Mouse (Mus musculus): ENCODE measurements around the gene Phox2a. TPM values are rescaled to one million over a fixed set of nuclear protein-coding genes. Genes with fewer than 3 reads are reported as not detected.

Phox2a gene
- not detected for total RNA-seq (2021)

DNA sequence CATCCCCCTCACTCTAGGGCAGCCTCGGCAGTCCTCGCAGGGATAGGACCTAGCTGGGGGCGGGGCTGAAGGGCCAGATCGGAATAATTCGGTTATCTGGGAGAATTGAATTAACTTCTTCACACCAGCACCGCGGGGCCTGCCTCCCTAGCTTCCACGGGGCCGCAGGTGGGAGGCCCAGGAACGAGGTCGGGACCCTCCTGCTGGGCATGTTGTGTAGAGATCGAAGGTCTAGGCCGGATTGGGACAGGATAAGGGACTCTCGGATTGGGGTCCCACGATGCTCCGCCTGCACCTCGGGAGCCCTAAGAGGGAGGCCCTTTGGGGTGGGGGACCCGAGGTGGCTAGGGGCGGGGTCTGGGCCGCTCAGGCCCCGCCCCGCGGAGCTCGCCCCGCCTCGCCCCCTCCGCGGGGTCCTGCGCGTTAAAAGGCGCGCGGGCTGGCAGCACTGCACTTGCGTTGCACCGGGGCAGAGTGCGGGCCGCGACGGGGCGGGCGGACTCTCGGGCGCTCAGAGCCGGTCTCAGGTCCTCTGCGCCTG is at the start of gene Phox2a:
TSS of gene Phox2a (plus strand) at position 453 of the 541 bp plus-strand sequence.
- no peak for DNase-seq (ENCODE audit: low spot score in 2 of 2)
- intact Hi-C loops (cut with DNase I): no loop called here

DNA sequence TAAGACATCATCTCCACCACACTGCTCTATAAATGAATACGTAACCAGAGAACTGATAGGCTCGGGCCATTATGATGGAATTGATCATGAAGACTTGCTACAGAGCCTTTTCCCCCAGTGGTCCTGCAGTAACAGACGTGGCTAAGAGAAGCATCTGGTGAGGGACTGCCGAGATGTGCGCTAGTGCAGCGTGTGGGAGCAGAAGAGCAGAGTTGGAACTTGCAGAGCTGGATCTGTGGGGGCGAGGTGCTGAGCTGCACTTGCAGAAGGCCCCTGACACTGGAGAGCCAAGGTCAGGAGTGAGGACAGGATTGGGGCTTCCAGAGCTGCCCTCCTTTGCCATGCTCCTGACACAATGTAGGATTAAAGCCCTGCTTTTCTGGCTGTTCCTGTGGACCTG is 48.1 kb upstream of the Phox2a start:
- peak; percentile 36 to 43 for DNase-seq (ENCODE audit: low spot score in 2 of 2)
- intact Hi-C loops (cut with DNase I): loop anchor here (5.0 kb wide), 1 partner anchor 103 kb away; no protein-coding TSS in a partner anchor

DNA sequence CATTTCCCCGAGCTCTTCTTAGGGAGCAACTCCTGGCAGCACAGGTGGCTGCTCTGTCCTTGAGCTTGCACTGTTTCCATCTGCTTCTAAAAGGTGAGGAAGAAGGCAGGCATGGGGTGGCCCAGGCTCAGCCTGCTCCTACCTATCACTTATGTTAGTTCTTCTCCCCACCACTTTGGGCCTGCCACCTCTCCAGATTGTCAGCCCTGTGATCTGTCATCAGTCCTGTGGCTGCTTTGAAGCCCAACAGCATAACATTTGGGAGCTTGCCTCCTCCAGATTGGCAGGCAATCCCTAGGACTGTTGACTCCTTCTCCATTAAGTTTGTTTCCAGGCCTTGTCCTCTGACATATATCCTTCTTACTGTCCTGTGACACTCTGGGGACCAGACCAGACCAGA is 46.5 kb upstream of the Phox2a start:
- no peak for DNase-seq (ENCODE audit: low spot score in 2 of 2)
- intact Hi-C loops (cut with DNase I): loop anchor here (5.0 kb wide), 1 partner anchor 104 kb away; no protein-coding TSS in a partner anchor

DNA sequence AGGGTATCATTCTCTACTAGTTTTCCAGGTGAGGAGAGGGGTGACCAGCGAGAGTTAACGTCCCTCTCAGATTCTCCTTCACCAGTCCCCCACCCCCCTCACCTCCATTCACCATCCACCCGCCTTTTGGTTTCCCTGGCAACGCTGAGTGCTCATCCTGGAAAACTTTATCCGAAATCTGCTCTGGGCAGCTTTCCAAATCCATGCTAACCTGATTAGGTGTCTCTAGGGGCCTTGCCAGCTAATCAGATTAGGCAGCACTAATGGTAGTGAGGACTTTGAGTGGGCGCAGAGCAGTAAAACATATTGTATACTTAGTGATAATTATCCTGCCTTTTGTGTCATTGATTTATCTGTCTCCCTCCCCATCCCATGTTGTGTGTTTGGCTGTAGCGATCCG is 45.4 kb upstream of the Phox2a start:
- no peak for DNase-seq (ENCODE audit: low spot score in 2 of 2)
- intact Hi-C loops (cut with DNase I): loop anchor here (5.0 kb wide), 1 partner anchor 105 kb away; no protein-coding TSS in a partner anchor

DNA sequence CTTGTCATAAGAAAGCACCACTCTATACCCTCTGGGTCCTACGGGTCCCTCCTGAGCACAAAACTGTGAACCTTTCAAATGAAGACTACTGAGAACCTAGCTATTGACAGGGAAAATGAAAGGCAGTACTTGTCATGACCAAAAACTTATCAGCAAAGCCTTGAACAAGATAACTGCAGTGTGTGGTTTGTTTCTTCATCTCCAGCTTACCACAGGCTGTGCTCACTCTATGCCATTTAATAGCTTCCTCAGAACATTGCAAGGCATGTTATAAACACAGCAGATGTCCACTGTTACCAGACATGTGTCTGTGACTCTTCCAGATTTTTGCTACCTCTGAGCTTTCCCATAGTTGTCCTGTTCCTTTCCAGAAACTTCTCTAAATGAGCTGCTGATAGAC is 41.1 kb upstream of the Phox2a start:
- DNase-seq (ENCODE audit: low spot score in 2 of 2): no peak
- intact Hi-C loops (cut with DNase I): no loop called here

DNA sequence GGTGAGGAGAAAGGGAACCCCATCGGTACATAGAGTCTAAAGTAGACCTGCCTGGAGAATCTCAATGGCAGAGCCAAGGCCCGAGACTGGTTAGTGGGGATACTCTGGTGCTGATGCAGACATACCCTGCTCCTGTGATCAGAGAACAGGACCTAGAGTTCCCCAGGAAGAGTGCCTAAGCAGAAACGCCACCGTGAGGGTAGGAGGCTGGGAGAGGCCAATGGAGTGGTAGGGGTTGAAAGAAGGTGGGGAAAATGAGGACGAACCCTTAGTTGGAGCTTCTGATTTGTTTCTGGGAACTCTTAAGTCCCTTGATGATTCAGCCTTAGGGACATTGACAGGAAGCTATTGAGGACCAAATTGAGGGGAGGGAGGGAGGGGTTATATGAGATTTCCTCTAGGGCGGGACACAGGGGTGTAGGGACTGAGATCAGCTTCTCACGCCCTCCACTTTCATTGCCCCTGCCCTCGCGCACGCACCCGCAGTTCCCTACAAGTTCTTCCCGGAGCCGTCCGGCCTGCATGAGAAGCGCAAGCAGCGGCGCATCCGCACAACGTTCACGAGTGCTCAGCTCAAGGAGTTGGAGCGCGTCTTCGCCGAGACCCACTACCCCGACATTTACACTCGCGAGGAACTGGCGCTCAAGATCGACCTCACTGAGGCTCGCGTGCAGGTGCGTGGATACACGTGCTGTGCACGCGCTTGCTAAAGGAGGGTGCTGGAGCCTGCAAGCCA is 2.4 kb downstream of the Phox2a start:
- intact Hi-C loops (cut with DNase I): no loop called here
- DNase-seq (ENCODE audit: low spot score in 2 of 2): no peak

DNA sequence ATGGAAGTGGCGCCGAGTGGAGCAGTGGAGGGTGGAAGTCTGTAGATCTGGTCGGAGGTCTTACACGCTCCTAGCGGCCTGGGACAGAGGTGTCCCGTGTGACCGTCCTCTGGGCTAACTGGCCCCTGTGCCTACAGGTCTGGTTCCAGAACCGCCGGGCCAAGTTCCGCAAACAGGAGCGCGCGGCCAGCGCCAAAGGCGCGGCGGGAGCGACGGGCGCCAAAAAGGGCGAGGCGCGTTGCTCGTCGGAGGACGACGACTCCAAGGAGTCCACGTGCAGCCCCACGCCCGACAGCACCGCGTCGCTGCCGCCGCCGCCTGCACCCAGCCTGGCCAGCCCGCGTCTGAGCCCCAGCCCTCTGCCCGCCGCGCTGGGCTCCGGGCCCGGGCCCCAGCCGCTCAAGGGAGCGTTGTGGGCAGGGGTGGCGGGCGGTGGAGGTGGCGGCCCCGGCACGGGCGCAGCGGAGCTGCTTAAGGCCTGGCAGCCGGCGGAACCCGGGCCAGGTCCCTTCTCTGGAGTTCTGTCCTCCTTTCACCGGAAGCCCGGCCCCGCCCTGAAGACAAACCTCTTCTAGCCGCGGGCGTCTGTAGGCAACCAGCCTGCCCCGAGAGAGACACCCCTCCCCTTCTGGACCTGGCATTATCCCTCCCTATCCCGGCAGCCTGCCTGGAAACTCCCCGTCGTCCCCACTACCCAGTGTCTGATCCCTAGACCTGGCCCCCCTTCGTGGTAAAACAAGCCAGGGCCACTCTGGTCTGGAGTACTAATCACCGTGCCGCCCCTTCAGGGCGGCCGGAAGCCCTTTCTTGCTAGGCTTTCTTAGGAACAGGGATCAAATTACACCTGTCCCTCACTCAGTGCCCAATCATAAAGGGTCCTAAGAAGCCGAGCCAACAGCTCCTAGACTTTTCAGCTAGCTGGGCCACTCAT is 3.7 kb downstream of the Phox2a start:
- intact Hi-C loops (cut with DNase I): no loop called here
- peak in 1 of 2 experiments; percentile 12 for DNase-seq (ENCODE audit: low spot score in 2 of 2)

DNA sequence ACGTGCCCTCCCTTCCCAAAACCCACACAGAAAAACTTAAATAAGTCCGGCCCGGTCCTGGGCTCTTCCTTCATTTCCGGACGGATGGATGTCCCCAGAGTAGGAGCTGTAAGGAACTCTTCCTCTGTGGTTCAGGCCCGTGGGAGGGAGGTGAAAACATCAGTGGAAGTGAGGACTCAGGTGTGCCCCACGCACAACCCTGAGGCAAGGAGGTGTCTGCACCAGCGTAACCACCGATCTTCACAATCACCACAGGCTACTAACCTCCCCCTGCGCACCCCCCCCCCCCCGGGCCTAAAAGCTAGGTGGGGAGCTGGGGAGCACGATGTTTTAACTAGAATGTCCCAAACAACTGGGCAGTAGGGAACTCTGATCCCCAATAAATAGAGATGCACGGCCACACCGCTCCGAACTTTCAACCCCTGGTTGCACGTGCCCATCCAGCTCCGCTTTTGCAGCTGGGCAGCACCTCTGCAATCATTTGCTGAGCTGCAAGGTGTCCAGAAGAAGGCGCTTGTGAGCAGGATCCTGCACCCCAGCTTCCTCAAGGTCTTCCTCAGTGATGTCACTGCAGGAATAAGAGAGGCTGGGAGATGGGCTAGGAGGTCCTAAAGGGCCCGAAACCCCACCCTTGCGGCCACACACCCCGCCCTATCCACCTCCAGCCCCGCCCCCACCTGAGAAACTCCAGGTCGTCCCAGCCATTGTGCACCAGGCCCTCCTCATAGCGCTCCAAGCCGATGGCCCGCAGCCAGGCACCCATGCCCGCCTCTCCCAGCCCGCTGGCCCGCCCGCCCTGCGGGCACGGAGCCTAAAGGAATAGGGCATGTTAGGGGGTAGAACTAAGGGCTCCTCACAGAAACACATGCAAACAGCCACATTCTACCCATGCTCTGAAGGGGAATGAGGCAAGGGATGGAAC is 5.0 kb downstream of the Phox2a start:
- no peak for DNase-seq (ENCODE audit: low spot score in 2 of 2)
- intact Hi-C loops (cut with DNase I): no loop called here

DNA sequence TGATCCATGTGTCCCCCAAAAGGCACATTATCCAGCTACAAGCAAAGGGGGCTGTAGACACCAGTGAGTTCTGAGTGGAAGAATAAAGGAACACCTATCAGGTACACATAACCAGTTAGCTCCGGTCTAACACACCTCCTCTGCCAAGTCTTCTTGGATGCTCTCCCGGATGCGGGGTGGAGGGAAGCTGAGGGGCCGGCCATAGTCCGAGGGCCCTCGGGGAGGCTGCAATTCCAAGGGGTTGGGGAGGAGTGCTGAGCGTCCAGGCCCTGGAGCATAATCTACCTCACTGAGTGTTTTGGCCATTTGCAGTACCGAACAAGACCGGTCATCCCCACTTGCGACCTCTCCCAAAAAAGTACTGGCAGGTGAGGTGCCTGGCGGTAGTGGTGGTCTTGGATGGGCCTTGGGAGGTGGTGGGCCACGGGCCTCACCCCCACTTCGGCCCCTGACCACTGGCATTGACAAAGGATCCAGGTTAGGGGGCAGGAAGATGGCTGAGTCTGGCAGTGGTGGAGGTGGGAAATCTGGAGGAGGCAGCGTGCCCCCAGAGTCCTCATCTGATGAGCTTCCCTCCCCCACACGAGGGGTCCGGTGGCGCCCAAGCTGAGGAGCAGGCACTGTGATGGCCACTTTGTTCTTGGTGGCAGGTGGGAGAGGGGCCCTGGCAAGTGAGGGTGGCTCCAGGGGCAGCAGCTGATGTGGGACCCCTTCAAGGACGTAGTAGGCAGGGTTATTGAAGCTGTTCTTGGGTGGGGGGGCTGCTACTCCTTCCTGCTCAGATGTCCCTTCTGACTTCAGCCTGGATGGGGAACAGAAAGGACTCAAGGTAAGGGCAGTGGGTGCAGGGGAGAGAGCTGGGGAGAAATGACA is 5.9 kb downstream of the Phox2a start:
- intact Hi-C loops (cut with DNase I): no loop called here
- no peak for DNase-seq (ENCODE audit: low spot score in 2 of 2)

DNA sequence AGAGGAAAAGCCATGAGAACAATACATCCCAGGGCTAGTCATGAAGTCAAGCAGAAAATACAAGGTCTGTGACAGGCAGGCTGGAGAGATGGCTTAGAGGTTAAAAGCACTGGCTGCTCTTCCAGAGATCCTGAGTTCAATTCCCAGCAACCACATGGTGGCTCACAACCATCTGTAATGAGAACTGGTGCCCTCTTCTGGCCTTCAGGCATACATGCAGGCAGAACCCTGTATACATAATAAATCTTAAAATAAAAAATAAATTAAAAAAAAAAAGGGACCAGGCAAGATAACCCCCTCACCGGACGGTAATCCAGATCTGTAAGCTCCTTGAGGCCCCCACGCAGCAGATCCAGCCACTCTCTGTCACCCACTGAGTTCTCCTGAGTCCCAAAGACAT is 12.3 kb downstream of the Phox2a start:
- intact Hi-C loops (cut with DNase I): no loop called here
- no peak for DNase-seq (ENCODE audit: low spot score in 2 of 2)

DNA sequence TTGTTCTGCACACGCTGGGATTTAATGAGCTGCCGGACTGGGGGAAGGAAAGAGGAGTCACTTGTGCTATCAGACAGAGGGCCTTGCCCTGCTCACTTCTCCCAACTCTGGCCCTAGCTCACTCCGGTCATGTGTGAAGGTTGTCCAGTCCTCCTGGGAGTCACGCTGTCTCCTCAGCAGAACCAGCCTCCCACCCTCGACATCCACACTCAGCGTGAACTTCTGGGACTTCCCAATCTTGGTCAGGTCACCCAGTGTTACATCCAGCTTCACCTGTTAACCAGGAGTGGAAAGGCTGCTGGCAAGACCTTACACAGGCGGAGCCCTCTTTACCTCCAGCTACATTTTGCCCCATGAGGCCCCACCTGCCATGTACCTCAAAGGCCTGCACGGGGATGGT is 13.3 kb downstream of the Phox2a start:
- no peak for DNase-seq (ENCODE audit: low spot score in 2 of 2)
- intact Hi-C loops (cut with DNase I): no loop called here

DNA sequence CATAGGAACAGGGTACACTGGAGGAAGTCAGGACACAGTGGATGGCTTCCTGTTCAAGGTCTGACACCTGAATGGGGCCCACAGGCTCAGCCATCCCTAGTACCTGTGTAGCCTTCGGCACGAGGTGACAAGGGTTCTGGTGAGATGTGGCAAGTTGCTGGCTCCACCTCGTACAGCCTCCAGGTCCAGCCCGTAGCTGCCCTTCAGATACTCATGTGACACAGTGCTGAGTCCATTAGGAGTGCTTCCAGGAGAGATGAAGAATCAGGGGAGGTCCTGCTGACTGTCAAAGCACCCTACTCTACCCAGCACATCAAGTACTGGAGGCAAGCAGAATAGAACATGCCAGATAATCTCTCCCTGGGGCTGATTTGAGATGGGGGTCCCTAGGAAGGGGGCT is 14.3 kb downstream of the Phox2a start:
- DNase-seq (ENCODE audit: low spot score in 2 of 2): no peak
- intact Hi-C loops (cut with DNase I): no loop called here

DNA sequence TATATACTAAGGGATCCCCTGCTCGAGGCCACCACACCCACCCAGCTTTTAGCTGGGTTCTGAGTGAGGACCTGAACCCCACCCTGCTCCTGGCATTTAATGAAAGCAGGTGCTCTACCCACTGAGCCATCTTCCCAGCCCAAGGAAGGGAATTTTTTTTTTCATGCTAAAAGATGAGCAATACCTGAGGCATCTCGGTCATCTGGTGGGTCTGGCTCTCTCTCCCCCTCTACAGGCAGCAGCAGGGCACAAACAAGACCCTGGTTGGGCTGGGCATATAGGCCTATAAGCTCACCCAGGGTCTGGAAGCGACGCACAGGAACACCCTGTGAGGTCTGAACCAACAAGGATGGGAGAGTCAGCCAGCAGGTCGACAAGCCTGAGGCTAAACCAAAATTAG is 15.2 kb downstream of the Phox2a start:
- intact Hi-C loops (cut with DNase I): no loop called here

DNA sequence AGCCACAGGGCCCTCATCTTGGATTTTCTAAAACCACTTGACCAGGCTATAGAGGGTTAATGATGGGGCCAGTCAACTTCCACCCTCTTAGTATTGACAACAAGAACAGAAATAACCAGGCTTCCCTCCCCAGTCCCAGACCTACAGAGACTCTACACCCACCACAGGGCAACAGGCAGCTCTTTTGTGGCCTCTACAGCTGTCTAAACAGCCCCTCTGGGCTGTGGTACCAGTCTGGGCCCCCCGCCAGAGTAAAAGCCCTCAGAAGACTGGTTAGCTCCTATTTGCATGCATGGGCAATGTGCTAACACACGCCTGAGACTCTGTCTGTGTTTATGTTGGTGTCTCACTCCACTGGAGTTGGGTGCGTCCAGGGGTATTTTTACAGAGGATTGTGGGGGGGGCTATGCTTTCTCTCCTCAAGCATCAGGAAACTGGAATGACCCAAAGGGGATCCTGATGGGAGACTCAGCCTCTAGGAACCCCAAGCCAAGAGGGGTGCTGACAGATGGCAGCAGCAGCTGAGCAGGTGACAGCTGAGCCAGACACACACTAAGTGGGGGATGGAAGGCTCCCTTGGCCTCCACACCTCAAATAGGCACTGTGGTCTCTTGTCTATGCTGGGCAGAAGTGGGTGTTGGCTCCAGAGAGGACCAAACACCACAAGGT is 15.9 kb downstream of the Phox2a start:
- DNase-seq (ENCODE audit: low spot score in 2 of 2): no peak
- intact Hi-C loops (cut with DNase I): no loop called here

More for the DNA sequence above, 15.2 kb downstream of the Phox2a start:
- DNase-seq (ENCODE audit: low spot score in 2 of 2): no peak

DNA sequence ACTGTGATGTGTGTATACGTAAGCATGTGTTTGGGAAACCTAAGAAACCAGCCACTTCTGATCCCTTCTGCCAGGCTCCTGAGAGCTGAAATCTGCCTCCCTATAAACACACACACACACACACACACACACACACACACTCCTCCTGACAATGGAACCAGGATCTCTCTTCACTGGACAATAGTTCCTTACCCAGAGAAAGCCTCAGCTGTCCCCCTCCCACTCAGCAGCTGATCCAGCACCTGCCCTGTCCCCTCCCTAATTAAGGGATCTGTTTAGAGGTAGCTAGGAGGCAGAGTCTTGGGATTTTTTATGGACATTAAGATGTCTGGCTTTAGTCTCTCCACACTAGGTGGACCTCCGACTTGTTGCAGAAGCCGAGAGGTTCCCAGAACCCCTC is 16.8 kb downstream of the Phox2a start:
- intact Hi-C loops (cut with DNase I): loop anchor here (5.0 kb wide), 2 partner anchors 62 to 168 kb away; no protein-coding TSS in a partner anchor
- no peak for DNase-seq (ENCODE audit: low spot score in 2 of 2)

DNA sequence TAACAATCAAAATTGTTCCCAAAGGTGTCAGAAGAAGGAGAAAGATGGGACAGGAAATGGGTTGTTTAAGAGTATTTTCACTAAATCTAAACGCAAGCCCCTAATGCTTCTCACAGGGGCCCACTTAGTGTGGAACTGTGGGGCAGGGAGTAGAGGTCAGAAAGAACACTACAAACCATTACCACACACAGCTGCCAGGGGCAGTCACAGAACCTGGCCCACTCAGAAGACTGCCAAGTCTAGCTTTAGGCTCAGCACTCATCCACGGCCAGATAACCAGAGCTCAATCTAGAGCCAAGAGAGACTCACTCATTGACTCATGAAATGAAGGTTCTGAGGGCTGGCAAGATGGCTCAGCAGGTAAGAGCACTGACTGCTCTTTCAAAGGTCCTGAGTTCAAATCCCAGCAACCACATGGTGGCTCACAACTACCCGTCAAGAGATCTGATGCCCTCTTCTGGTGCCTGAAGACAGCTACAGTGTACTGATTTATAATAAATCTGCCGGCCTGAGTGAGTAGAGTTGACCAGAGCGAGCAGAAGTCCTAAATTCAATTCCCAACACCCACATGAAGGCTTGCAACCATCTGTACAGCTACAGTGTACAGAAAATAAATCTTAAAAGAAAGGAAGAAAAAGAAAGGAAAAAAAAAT is 17.5 kb downstream of the Phox2a start:
- DNase-seq (ENCODE audit: low spot score in 2 of 2): no peak
- intact Hi-C loops (cut with DNase I): loop anchor here (5.0 kb wide), 2 partner anchors 62 to 168 kb away; no protein-coding TSS in a partner anchor

Data from left cerebral cortex, postnatal 36 days (tissue).